Mouse (Mus musculus): ENCODE measurements at regions not wholly inside any gene's neighbourhood (a gene's known extent, or its start where the extent isn't known, plus 50 kb on each side); places are given as distances from the start of the nearest gene placed in this dataset.
A peak's percentile ranks its signal among the peaks of the same experiment; 100 is the strongest.

- peak; percentile 5 to 14 for DNase-seq
Measured at GRCm38 (mm10) chr4:17629367-17629766, 1975.9 kb upstream of the Gm12353 start.

GRCm38 (mm10) chr4:17635549-17636530 is 1969.4 kb upstream of the Gm12353 start:
- DNase-seq, result peak; percentile 58 to 62

GRCm38 (mm10) chr4:17646712-17647111 is 1958.5 kb upstream of the Gm12353 start:
- no peak for DNase-seq

GRCm38 (mm10) chr4:17649350-17649749 is 1955.9 kb upstream of the Gm12353 start:
- DNase-seq, result no peak

- DNase-seq, result no peak
Measured at GRCm38 (mm10) chr4:17653551-17653950, 1951.7 kb upstream of the Gm12353 start.

GRCm38 (mm10) chr4:17667267-17667850 is 1937.9 kb upstream of the Gm12353 start:
- DNase-seq, result no peak
